Mouse (Mus musculus): ENCODE results near the gene Hexim2. TPM values are rescaled to one million over a fixed set of nuclear protein-coding genes. Genes with fewer than 3 reads are reported as not detected.

The Hexim2 gene
- total and polyA plus RNA-seq, 2 experiments from 2014 or later = 40.5 to 46.3 TPM

DNA sequence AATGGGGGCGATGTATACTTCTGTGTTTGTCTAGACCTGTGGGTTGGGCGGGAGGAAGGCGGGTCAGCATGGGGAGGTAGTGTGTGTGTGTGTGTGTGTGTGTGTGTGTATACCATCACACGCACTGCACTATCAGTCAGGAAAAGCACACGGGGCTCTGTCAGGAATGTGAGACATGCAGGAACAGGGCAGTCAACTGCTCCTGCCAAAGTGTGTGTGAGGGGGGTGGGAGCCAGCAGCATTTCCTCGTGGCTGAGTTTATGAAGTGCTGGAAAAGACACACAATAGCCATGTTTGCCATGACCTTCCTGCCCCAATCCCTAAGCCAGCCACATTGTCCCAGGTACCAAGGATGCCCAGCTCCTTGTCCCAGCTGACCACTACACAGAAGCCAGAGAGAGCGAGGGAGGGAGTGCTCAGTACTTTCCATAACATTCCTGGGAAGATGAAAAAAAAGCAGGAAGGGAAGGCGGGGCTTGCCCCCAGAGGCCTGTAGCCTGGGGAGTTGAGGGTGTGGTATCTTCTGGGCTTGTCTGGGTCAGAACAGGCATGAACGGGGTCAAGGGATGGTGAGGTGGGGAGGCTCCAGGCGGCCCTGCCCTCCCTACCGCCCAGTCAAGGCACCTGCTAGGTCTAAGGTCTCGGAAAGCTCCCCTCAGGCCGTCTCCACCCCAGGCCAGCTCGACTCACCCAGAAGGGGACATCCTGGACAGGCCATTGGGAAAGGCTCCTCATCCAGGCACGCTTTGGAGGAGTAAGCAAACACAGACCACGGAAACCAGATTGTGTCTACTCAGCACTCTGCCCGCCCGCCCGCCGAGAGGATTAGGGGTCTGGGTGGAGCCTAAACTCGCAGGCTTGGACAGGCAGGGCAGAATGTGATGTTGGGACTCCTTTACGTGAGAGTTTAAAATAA lies 35.0 kb upstream of the Hexim2 start:
- Histone ChIP-seq H3K9me3 (ENCODE audit: low read length) (no peaks in the 10 kb centered on the region), H3K27ac (ENCODE audit: low read depth, low read length) (no peak overlapping the region), H3K27me3 (ENCODE audit: insufficient read depth, low read length) (peaks cover 19% of the 10 kb centered on the region), H3K4me3 (ENCODE audit: low read depth, low read length) (no peak overlapping the region), H3K4me1 (ENCODE audit: insufficient read depth, low read length) (no peaks in the 10 kb centered on the region), H3K9ac (replicated peaks; ENCODE audit: low read length, poor library complexity, severe bottlenecking) (no peak overlapping the region), H3K36me3 (ENCODE audit: insufficient read depth, low read length) (no peaks in the 10 kb centered on the region), H3K4me2 (ENCODE audit: low read depth, low read length, poor library complexity, severe bottlenecking) (no peak overlapping the region)
- DNase-seq (ENCODE audit: low spot score) = no peak
- 23% methylated on average over 22 of the region's 22 CpGs for WGBS
- no peak for ATAC-seq (ENCODE audit: low FRiP score)
- no peak for TF ChIP-seq CTCF (IDR thresholded peaks at IDR 0.05)

DNA sequence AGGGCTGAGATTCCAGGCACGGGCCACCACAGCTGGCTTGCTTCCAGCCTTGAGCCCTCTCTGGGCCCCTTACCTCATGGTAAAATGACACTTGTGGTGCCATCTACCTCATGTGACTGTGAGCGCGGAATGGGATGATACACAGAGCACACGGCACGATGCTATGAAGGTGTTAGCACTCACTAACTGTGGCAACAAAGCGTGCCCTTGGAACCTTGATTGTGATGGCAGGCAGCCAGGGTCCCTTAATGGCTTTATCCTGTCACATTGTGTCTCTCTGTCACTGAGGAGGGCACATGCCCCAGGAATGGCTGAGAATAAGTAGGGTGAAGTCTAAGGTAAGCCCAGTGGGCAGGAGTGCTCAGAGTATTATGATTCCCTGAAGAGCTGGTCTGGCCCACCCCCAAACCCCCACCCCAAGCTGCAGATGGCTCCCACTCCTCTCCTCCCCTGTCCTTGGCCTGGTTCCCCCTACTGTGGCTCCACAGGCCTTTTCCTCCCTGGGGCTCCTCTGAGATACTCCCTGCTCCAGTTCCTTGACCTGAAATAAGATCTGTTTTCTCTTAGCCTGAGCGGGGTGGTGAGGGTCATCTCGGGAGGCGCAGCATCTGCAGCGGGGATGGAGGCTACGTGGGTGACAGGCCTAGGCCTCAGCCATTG lies 33.6 kb upstream of the Hexim2 start:
- peaks cover 19% of the 10 kb centered on the region for H3K27me3 ChIP-seq (ENCODE audit: insufficient read depth, low read length)
- WGBS = 66% methylated on average over 11 of the region's 11 CpGs

DNA sequence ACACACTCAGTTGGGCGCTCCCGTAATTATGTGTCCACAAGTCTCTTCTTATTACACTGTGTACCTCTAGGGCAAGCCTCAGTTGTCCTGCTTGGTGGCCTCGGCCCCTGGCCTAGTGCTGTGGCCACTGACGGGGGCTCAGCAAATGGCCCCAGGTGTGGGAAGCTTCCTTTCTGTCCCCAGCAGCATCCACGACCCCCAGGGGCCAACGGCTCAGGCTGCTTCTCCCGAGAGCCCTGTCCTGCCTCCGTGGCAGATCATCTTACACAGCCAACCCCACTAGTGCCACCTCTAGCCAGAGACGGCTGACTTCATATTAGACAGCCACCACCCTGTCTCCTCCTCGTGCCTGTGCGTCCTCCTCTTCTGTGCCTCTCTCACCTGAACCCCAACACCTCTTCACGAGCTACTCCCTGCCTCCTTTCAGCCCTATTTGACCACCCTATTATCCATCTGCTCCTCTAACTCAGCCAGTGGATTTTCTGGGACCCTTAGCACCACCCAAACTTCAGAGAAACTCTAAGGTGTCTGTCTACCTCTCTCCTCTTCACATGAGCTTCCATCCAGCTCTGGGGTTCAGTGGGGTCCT lies 32.8 kb upstream of the Hexim2 start:
- no peak for TF ChIP-seq CTCF (IDR thresholded peaks at IDR 0.05)
- Histone ChIP-seq H3K9ac (replicated peaks; ENCODE audit: low read length, poor library complexity, severe bottlenecking) (no peak overlapping the region), H3K27me3 (ENCODE audit: insufficient read depth, low read length) (peaks cover 19% of the 10 kb centered on the region), H3K36me3 (ENCODE audit: insufficient read depth, low read length) (no peaks in the 10 kb centered on the region), H3K4me3 (ENCODE audit: low read depth, low read length) (no peak overlapping the region), H3K4me2 (ENCODE audit: low read depth, low read length, poor library complexity, severe bottlenecking) (no peak overlapping the region), H3K27ac (ENCODE audit: low read depth, low read length) (no peak overlapping the region), H3K4me1 (ENCODE audit: insufficient read depth, low read length) (no peaks in the 10 kb centered on the region), H3K9me3 (ENCODE audit: low read length) (no peaks in the 10 kb centered on the region)
- ATAC-seq (ENCODE audit: low FRiP score) = no peak
- no peak for DNase-seq (ENCODE audit: low spot score)
- 61% methylated on average over 12 of the region's 12 CpGs for WGBS

More for the DNA sequence above, 33.6 kb upstream of the Hexim2 start:
- Histone ChIP-seq H3K4me2 (ENCODE audit: low read depth, low read length, poor library complexity, severe bottlenecking) (no peak overlapping the region), H3K9ac (replicated peaks; ENCODE audit: low read length, poor library complexity, severe bottlenecking) (no peak overlapping the region), H3K36me3 (ENCODE audit: insufficient read depth, low read length) (no peaks in the 10 kb centered on the region), H3K4me3 (ENCODE audit: low read depth, low read length) (no peak overlapping the region), H3K9me3 (ENCODE audit: low read length) (no peaks in the 10 kb centered on the region), H3K27ac (ENCODE audit: low read depth, low read length) (no peak overlapping the region), H3K4me1 (ENCODE audit: insufficient read depth, low read length) (no peaks in the 10 kb centered on the region)
- ATAC-seq (ENCODE audit: low FRiP score) = no peak
- no peak for TF ChIP-seq CTCF (IDR thresholded peaks at IDR 0.05)
- no peak for DNase-seq (ENCODE audit: low spot score)

DNA sequence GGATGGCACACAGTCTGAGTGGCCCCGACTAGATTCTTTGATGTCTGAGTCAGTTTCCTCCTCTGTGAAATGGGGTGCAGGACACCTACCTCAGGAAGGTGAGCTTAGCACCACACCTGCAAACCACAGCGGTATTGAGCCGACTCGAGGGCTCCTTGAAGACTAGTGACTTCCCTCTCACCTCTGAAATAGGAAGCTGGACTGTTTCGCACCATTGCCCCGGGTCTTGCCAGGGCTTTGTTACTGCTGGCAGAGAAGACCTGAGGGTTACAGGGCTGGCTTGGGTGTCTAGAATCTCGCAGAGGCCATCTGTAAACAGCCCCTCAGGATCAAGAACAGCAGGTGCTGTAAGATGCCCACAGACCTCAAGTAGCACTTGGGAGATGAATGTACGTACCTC lies 31.9 kb upstream of the Hexim2 start:
- no peak for ATAC-seq (ENCODE audit: low FRiP score)
- WGBS = 72% methylated on average over 8 of the region's 8 CpGs

DNA sequence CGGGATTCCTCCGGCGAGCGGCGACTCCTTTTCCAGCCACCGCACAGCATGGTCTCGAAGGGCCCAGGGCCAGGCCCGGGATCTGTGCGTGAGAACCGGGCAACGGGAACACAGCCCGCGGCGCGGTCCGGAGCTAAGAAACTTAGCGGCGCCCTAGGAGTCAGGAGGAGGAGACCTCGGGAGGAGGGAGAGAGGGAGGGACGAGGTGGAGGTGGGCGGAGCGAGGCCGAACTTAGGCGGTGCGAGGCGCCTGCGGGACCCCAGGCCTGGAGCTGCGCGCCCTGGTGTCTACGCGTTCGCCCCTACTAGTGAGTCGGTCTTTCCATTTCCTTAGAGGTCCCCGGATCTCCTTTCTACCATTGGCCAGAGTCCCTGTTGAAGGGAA lies 30.8 kb upstream of the Hexim2 start, which contains the start of the genes Plcd3 and Acbd4:
TSS of gene Plcd3 (minus strand) at position 178 of the 385 bp plus-strand sequence.
TSS of gene Acbd4 (plus strand) at position 202 of the 385 bp plus-strand sequence.
- TF ChIP-seq CTCF (IDR thresholded peaks at IDR 0.05) = no peak
- H3K27me3 ChIP-seq (ENCODE audit: insufficient read depth, low read length) = peaks cover 19% of the 10 kb centered on the region
- no peak within 1 kb of the TSS for H3K27ac ChIP-seq (ENCODE audit: low read depth, low read length)
- peak within 1 kb of the TSS; percentile 82 for H3K4me2 ChIP-seq (ENCODE audit: low read depth, low read length, poor library complexity, severe bottlenecking)
- no peaks in the 10 kb centered on the region for H3K36me3 ChIP-seq (ENCODE audit: insufficient read depth, low read length)
- H3K4me1 ChIP-seq (ENCODE audit: insufficient read depth, low read length) = no peaks in the 10 kb centered on the region
- H3K9me3 ChIP-seq (ENCODE audit: low read length) = no peaks in the 10 kb centered on the region
- DNase-seq (ENCODE audit: low spot score) (peak; percentile 51), ATAC-seq (ENCODE audit: low FRiP score) (no peak)
- WGBS = under 1% methylated on average over 34 of the region's 34 CpGs
- peak within 1 kb of the TSS; percentile 59 for H3K9ac ChIP-seq (replicated peaks; ENCODE audit: low read length, poor library complexity, severe bottlenecking)
- H3K4me3 ChIP-seq (ENCODE audit: low read depth, low read length) = peak within 1 kb of the TSS; percentile 45

More for the DNA sequence above, 31.9 kb upstream of the Hexim2 start:
- H3K4me1 ChIP-seq (ENCODE audit: insufficient read depth, low read length) = no peaks in the 10 kb centered on the region
- no peak overlapping the region for H3K4me3 ChIP-seq (ENCODE audit: low read depth, low read length)
- no peak for DNase-seq (ENCODE audit: low spot score)
- H3K9ac ChIP-seq (replicated peaks; ENCODE audit: low read length, poor library complexity, severe bottlenecking) = no peak overlapping the region
- TF ChIP-seq CTCF (IDR thresholded peaks at IDR 0.05) = no peak
- H3K9me3 ChIP-seq (ENCODE audit: low read length) = no peaks in the 10 kb centered on the region
- H3K27ac ChIP-seq (ENCODE audit: low read depth, low read length) = no peak overlapping the region
- no peak overlapping the region for H3K4me2 ChIP-seq (ENCODE audit: low read depth, low read length, poor library complexity, severe bottlenecking)
- H3K27me3 ChIP-seq (ENCODE audit: insufficient read depth, low read length) = peaks cover 19% of the 10 kb centered on the region
- H3K36me3 ChIP-seq (ENCODE audit: insufficient read depth, low read length) = no peaks in the 10 kb centered on the region

Data from midbrain, postnatal 0 days (tissue).